Mouse (Mus musculus) hindbrain, embryonic 16.5 days (tissue): ENCODE data around the gene Ly6g6c. TPM values are rescaled to one million over a fixed set of nuclear protein-coding genes. Genes with fewer than 3 reads are reported as not detected.
"Not testable (repeated sequence)": the region's sequence is repeated elsewhere in the genome, so short reads cannot be mapped to it uniquely, and the experiment has no call there.

ENCODE experiments used
- ATAC-seq: fragments of 200-750 bp; cut with Nextera tagmentation; 2 replicates; pipeline ENCODE4 v1.8.0; 2017; ENCODE audit warnings: moderate TSS enrichment, moderate library complexity
- H3K27ac ChIP-seq: fragments of 300-500 bp; sonication (generic); 2 replicates; pipeline ENCODE4 v1.5.1; 2014; ENCODE audit warnings: low read depth, mild to moderate bottlenecking, control low read depth, low read length, moderate library complexity
- H3K27me3 ChIP-seq: fragments of 300-500 bp; sonication (generic); replicated peaks from 2 replicates; pipeline ENCODE4 v1.6.1; 2014; ENCODE audit warnings: low read length; ENCODE audit not compliant: control insufficient read depth, insufficient read depth
- H3K36me3 ChIP-seq: fragments of 300-500 bp; sonication (generic); 2 replicates; pipeline ENCODE4 v1.6.1; 2014; ENCODE audit warnings: mild to moderate bottlenecking, low read length, moderate library complexity, mixed read lengths; ENCODE audit not compliant: control insufficient read depth, insufficient read depth
- H3K4me1 ChIP-seq: fragments of 300-500 bp; sonication (generic); 2 replicates; pipeline ENCODE4 v1.6.1; 2014; ENCODE audit warnings: low read depth, low read length; ENCODE audit not compliant: control insufficient read depth, insufficient read depth
- H3K4me2 ChIP-seq: fragments of 300-500 bp; sonication (generic); 2 replicates; pipeline ENCODE4 v1.6.1; 2014; ENCODE audit warnings: mild to moderate bottlenecking, low read length, control low read depth, moderate library complexity
- H3K4me3 ChIP-seq: fragments of 300-500 bp; sonication (generic); 2 replicates; pipeline ENCODE4 v1.5.1; 2014; ENCODE audit warnings: mild to moderate bottlenecking, low read length, control low read depth, moderate library complexity
- H3K9ac ChIP-seq: fragments of 300-500 bp; sonication (generic); 2 replicates; pipeline ENCODE4 v1.6.1; 2014; ENCODE audit warnings: low read depth, mild to moderate bottlenecking, control low read depth, low read length, moderate library complexity
- H3K9me3 ChIP-seq: fragments of 300-500 bp; sonication (generic); 2 replicates; pipeline ENCODE4 v1.6.1; 2014; ENCODE audit warnings: mild to moderate bottlenecking, low read length, moderate library complexity; ENCODE audit not compliant: control insufficient read depth
- WGBS: fragments of 180-500 bp; shearing (Covaris S2); extraction: QIAGEN DNeasy Blood & Tissue Kit; methylation state at CpG from one replicate; pipeline ENCODE4 v1.1.7; 2014; 5-methylcytosine and 5-hydroxymethylcytosine counted together
- polyA plus RNA-seq: library from polyadenylated mRNA; unstranded; fragments of >200 nt; fragmentation: Nextera tagmentation; extraction: Ambion mirVana; gene quantifications from 2 replicates; pipeline ENCODE4 v1.2.1, GENCODE M21; 2015

The Ly6g6c gene
- polyA plus RNA-seq, 1 experiment from 2014 or later, result not detected

- Histone ChIP-seq H3K9ac (peak overlapping the region; percentile 36), H3K4me1 (peaks cover 10% of the 10 kb centered on the region), H3K27me3 (no peaks in the 10 kb centered on the region), H3K9me3 (no peaks in the 10 kb centered on the region), H3K4me2 (peak overlapping the region; percentile 45), H3K36me3 (no peaks in the 10 kb centered on the region), H3K27ac (no peak overlapping the region), H3K4me3 (peak overlapping the region; percentile 8; the same call in 1 of the 2 replicates)
- 23% methylated on average over 19 of the region's 19 CpGs for WGBS
- ATAC-seq, result peak; percentile 53
Observed at GRCm38 (mm10) chr17:35029691-35030532, 35.3 kb upstream of the Ly6g6c start.

- Histone ChIP-seq H3K9me3 (no peaks in the 10 kb centered on the region), H3K27me3 (no peaks in the 10 kb centered on the region), H3K4me2 (no peak overlapping the region), H3K4me1 (peaks cover 10% of the 10 kb centered on the region), H3K9ac (no peak overlapping the region), H3K27ac (no peak overlapping the region), H3K4me3 (no peak overlapping the region), H3K36me3 (no peaks in the 10 kb centered on the region)
- WGBS, result 92% methylated on average over 11 of the region's 11 CpGs
- ATAC-seq, result no peak
Observed at GRCm38 (mm10) chr17:35031272-35031671, 33.9 kb upstream of the Ly6g6c start.

GRCm38 (mm10) chr17:35031880-35032279 lies 33.3 kb upstream of the Ly6g6c start:
- Histone ChIP-seq H3K4me2 (no peak overlapping the region), H3K27me3 (no peaks in the 10 kb centered on the region), H3K9ac (no peak overlapping the region), H3K4me3 (no peak overlapping the region), H3K36me3 (no peaks in the 10 kb centered on the region), H3K27ac (no peak overlapping the region), H3K9me3 (no peaks in the 10 kb centered on the region), H3K4me1 (peaks cover 10% of the 10 kb centered on the region)
- ATAC-seq, result no peak
- WGBS, result 90% methylated on average over 7 of the region's 7 CpGs

GRCm38 (mm10) chr17:35032323-35032870 lies 32.8 kb upstream of the Ly6g6c start:
- Histone ChIP-seq H3K4me3 (no peak overlapping the region), H3K36me3 (no peaks in the 10 kb centered on the region), H3K27ac (no peak overlapping the region), H3K27me3 (no peaks in the 10 kb centered on the region), H3K4me2 (no peak overlapping the region), H3K4me1 (peaks cover 7% of the 10 kb centered on the region), H3K9ac (no peak overlapping the region), H3K9me3 (no peaks in the 10 kb centered on the region)
- no peak for ATAC-seq
- WGBS, result 65% methylated on average over 8 of the region's 8 CpGs

- not testable (repeated sequence) for H3K9ac ChIP-seq, H3K36me3 ChIP-seq, H3K4me3 ChIP-seq, ATAC-seq, H3K27me3 ChIP-seq, H3K27ac ChIP-seq, H3K9me3 ChIP-seq, H3K4me1 ChIP-seq, H3K4me2 ChIP-seq
- WGBS, result 89% methylated on average over 1 of the region's 1 CpGs
Observed at GRCm38 (mm10) chr17:35033703-35034102, 31.5 kb upstream of the Ly6g6c start.

GRCm38 (mm10) chr17:35034896-35035295 lies 30.3 kb upstream of the Ly6g6c start:
- H3K9me3 ChIP-seq, result no peaks in the 10 kb centered on the region
- peaks cover 2% of the 10 kb centered on the region; the same call in 1 of the 2 replicates for H3K4me1 ChIP-seq
- 86% methylated on average over 6 of the region's 6 CpGs for WGBS
- ATAC-seq, result no peak
- H3K36me3 ChIP-seq, result no peaks in the 10 kb centered on the region
- H3K9ac ChIP-seq, result no peak overlapping the region
- no peak overlapping the region for H3K4me3 ChIP-seq
- H3K27me3 ChIP-seq, result no peaks in the 10 kb centered on the region
- no peak overlapping the region for H3K27ac ChIP-seq
- H3K4me2 ChIP-seq, result no peak overlapping the region

- no peaks in the 10 kb centered on the region for H3K4me1 ChIP-seq
- H3K4me2 ChIP-seq, result no peak overlapping the region
- H3K9ac ChIP-seq, result no peak overlapping the region
- H3K27ac ChIP-seq, result no peak overlapping the region
- no peak for ATAC-seq
- no peaks in the 10 kb centered on the region for H3K27me3 ChIP-seq
- H3K36me3 ChIP-seq, result no peaks in the 10 kb centered on the region
- H3K9me3 ChIP-seq, result no peaks in the 10 kb centered on the region
- 88% methylated on average over 11 of the region's 11 CpGs for whole genome bisulfite sequencing
- no peak overlapping the region for H3K4me3 ChIP-seq
Observed at GRCm38 (mm10) chr17:35039121-35039873, 25.9 kb upstream of the Ly6g6c start.

GRCm38 (mm10) chr17:35043794-35044193 lies 21.4 kb upstream of the Ly6g6c start:
- Histone ChIP-seq H3K4me3 (no peak overlapping the region), H3K27me3 (no peaks in the 10 kb centered on the region), H3K4me2 (no peak overlapping the region), H3K36me3 (no peaks in the 10 kb centered on the region), H3K9ac (no peak overlapping the region), H3K4me1 (no peaks in the 10 kb centered on the region), H3K9me3 (no peaks in the 10 kb centered on the region), H3K27ac (no peak overlapping the region)
- WGBS, result 92% methylated on average over 4 of the region's 4 CpGs
- no peak for ATAC-seq
